Mouse (Mus musculus) neural tube, embryonic 13.5 days (tissue): ENCODE data around the gene Pex6. TPM values are rescaled to one million over a fixed set of nuclear protein-coding genes. Genes with fewer than 3 reads are reported as not detected.
"Not testable (repeated sequence)": the region's sequence is repeated elsewhere in the genome, so short reads cannot be mapped to it uniquely, and the experiment has no call there.

ENCODE experiments used
- ATAC-seq: fragments of 200-750 bp; cut with Nextera tagmentation; 2 replicates; pipeline ENCODE4 v1.8.0; 2017; ENCODE audit warnings: low read depth, mild to moderate bottlenecking, moderate TSS enrichment, moderate library complexity
- H3K27ac ChIP-seq: fragments of 300-500 bp; sonication (generic); replicated peaks from 2 replicates; pipeline ENCODE4 v1.5.1; 2015; ENCODE audit warnings: moderate library complexity, mild to moderate bottlenecking, inconsistent platforms
- H3K27me3 ChIP-seq: fragments of 300-500 bp; sonication (generic); 2 replicates; pipeline ENCODE4 v1.6.1; 2015; ENCODE audit warnings: mild to moderate bottlenecking, inconsistent platforms
- H3K36me3 ChIP-seq: fragments of 300-500 bp; sonication (generic); 2 replicates; pipeline ENCODE4 v1.6.1; 2015; ENCODE audit warnings: mild to moderate bottlenecking, inconsistent platforms
- H3K4me1 ChIP-seq: fragments of 300-500 bp; sonication (generic); replicated peaks from 2 replicates; pipeline ENCODE4 v1.6.1; 2015; ENCODE audit warnings: inconsistent platforms
- H3K4me2 ChIP-seq: fragments of 300-500 bp; sonication (generic); 2 replicates; pipeline ENCODE4 v1.6.1; 2015; ENCODE audit warnings: inconsistent platforms, mild to moderate bottlenecking, moderate library complexity
- H3K4me3 ChIP-seq: fragments of 300-500 bp; sonication (generic); 2 replicates; pipeline ENCODE4 v1.5.1; 2015; ENCODE audit warnings: mild to moderate bottlenecking, inconsistent platforms
- H3K9ac ChIP-seq: fragments of 300-500 bp; sonication (generic); 2 replicates; pipeline ENCODE4 v1.6.1; 2015; ENCODE audit warnings: moderate library complexity, mild to moderate bottlenecking, inconsistent platforms
- H3K9me3 ChIP-seq: fragments of 300-500 bp; sonication (generic); 2 replicates; pipeline ENCODE4 v1.6.1; 2016; ENCODE audit warnings: inconsistent platforms
- WGBS: fragments of 180-500 bp; shearing (Covaris S2); methylation state at CpG from one replicate; pipeline ENCODE4 v1.1.7; 2015; 5-methylcytosine and 5-hydroxymethylcytosine counted together
- polyA plus RNA-seq: library from polyadenylated mRNA; unstranded; fragments of >200 nt; fragmentation: Nextera tagmentation; extraction: Ambion mirVana; gene quantifications from 2 replicates; pipeline ENCODE4 v1.2.1, GENCODE M21; 2015

Gene Pex6
- polyA plus RNA-seq, 1 experiment from 2014 or later: 23.2 TPM

- WGBS: 90% methylated on average over 2 of the region's 2 CpGs
Measured at GRCm38 (mm10) chr17:46747806-46748205, 36.5 kb downstream of the Pex6 start.

DNA sequence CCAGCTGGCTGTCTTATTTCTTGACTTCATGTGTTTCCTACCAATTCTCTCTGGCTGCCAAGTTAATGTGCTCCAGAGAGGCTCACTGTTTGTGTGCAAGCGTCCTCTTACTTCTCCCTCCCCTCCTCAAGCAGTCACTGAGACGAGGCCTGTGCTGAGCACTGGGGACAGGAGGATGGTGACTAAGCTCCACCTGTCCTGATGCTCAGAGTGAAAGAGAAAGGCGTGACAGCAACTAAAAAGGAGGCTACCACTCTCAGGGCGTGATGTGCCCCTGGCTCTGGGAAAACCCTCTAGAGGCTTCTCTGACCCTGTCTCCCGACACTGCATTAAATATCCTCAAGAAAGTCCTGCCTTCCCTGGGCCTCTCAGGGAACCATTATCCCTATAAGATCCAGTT lies 38.0 kb downstream of the Pex6 start:
- H3K36me3 ChIP-seq: peaks cover 30% of the 10 kb centered on the region
- H3K27me3 ChIP-seq: no peaks in the 10 kb centered on the region
- H3K9me3 ChIP-seq: no peaks in the 10 kb centered on the region
- ATAC-seq: no peak
- H3K4me2 ChIP-seq: no peak overlapping the region
- 86% methylated on average over 5 of the region's 5 CpGs for WGBS
- H3K27ac ChIP-seq: no peak overlapping the region
- peaks cover 27% of the 10 kb centered on the region for H3K4me1 ChIP-seq
- no peak overlapping the region for H3K4me3 ChIP-seq
- H3K9ac ChIP-seq: no peak overlapping the region

More at GRCm38 (mm10) chr17:46747806-46748205, 36.5 kb downstream of the Pex6 start:
- no peaks in the 10 kb centered on the region for H3K27me3 ChIP-seq
- no peaks in the 10 kb centered on the region for H3K9me3 ChIP-seq
- H3K4me1 ChIP-seq: peaks cover 26% of the 10 kb centered on the region
- H3K27ac ChIP-seq: no peak overlapping the region
- peaks cover 44% of the 10 kb centered on the region for H3K36me3 ChIP-seq
- no peak overlapping the region for H3K4me3 ChIP-seq
- H3K9ac ChIP-seq: no peak overlapping the region
- no peak overlapping the region for H3K4me2 ChIP-seq
- no peak for ATAC-seq

DNA sequence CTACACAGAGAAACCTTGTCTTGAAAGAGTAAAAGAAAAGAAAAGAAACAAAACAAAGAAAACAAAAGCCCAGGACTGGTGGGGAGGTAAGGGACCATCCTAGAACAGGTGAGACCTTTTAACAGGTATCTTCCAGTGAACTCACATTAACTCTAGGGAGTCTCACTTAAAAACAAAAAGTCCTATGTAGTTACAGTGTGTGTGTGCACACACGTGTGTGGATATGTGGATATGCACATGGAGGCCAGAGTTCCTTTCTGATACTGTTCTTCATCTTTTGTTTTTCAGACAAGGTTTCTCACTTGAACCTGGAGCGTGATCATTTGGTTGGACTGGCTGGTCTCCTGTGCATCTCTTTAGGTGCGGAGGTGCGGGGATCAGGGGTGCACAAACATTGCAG lies 39.3 kb downstream of the Pex6 start:
- peak overlapping the region; percentile 91 for H3K27ac ChIP-seq
- WGBS: 80% methylated on average over 4 of the region's 4 CpGs

DNA sequence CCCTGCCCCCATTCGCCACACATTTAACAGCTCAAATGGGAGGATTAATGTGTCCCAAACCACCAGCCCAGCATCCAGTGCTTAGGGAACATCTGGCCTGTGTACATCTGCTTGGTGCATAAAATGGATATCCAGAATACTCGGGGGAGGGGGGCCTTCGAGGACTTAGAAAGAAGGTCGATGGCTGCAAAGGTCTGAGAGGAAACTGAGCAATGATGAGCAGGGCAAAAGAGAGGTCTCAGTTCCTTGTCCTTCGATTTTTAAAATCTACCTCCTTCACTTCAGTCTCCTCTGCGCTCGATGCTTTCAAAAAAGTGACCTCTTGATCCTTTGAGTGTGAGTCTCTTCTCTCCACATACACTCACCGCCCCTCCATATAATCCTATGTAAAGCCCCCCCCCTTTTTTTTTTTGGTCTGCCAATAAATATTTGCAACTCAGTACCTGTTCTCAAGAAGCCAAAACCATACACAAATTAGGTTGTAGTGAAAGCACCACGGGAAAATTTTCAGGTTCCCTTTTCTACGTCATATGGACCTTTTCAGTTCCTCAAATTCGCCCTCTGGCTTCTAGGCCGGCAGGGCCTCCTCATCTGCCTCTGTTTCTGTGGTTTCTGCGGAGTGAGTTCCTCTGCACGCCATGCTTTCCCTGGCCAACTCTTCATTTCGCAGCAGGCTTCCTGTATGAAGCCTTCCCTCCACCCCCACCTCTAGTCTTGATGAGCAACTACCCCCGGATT lies 40.0 kb downstream of the Pex6 start:
- Histone ChIP-seq H3K4me3 (peak overlapping the region; percentile 76), H3K36me3 (peaks cover 14% of the 10 kb centered on the region), H3K9ac (peak overlapping the region; percentile 85), H3K4me2 (peak overlapping the region; percentile 82), H3K9me3 (no peaks in the 10 kb centered on the region), H3K27me3 (no peaks in the 10 kb centered on the region), H3K27ac (peak overlapping the region; percentile 91), H3K4me1 (peaks cover 27% of the 10 kb centered on the region)
- no peak for ATAC-seq
- 24% methylated on average over 16 of the region's 16 CpGs for WGBS

More for the DNA sequence above, 39.3 kb downstream of the Pex6 start:
- Histone ChIP-seq H3K4me2 (peak overlapping the region; percentile 82), H3K9me3 (no peaks in the 10 kb centered on the region), H3K4me3 (peak overlapping the region; percentile 76), H3K9ac (peak overlapping the region; percentile 85), H3K4me1 (peaks cover 27% of the 10 kb centered on the region), H3K27me3 (no peaks in the 10 kb centered on the region), H3K36me3 (peaks cover 20% of the 10 kb centered on the region)
- no peak for ATAC-seq

DNA sequence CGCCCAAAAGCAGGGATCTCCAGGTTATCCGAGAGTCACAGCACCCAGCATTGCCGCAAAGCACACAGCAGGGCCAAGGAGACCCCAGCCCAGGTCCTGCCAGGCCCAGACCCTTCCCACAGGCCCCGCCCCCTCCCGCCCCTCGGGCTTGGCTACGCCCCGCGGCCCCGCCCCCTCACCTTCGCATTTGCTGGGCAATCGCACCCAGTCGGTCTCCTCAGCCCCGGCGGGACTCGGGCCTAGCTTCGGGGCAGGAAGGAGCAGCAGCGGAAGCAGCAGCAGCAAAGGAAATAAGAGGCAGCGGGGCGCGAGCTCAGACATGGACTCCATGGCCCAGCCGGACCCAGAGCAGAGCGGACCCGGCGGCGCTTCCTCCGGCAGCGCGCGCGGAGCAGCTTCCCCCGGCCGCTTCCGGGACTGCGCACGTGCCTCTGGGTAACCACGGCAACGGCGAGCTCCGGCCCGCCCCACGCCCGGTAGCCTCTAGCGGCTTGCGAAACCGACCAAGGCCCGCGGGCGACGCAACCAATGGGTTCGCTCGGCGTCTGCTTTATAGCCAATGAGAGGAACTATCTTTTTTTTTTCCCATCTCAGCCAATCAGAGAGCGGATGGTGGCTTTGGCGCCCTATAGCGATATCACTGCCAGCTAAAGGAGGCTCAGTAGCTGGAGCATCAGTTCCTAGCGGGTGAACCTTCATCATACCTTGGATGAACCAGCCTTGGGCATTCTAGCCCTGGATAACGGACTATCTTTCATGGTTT lies 40.7 kb downstream of the Pex6 start, which contains the start of gene Cnpy3:
Gene Cnpy3, minus strand, starts transcription at position 421 of the 763 bp plus-strand sequence.
- Histone ChIP-seq H3K9ac (peak within 1 kb of the TSS; percentile 85), H3K4me2 (peak within 1 kb of the TSS; percentile 82), H3K27ac (peak within 1 kb of the TSS; percentile 91), H3K27me3 (no peaks in the 10 kb centered on the region), H3K9me3 (no peaks in the 10 kb centered on the region), H3K4me3 (peak within 1 kb of the TSS; percentile 76), H3K4me1 (peaks cover 27% of the 10 kb centered on the region), H3K36me3 (peaks cover 6% of the 10 kb centered on the region)
- ATAC-seq: peak; percentile 99
- WGBS: under 1% methylated on average over 58 of the region's 58 CpGs

- Histone ChIP-seq H3K9ac (no peak overlapping the region), H3K4me3 (no peak overlapping the region), H3K4me1 (no peaks in the 10 kb centered on the region), H3K4me2 (no peak overlapping the region), H3K27me3 (no peaks in the 10 kb centered on the region), H3K27ac (no peak overlapping the region), H3K9me3 (no peaks in the 10 kb centered on the region), H3K36me3 (no peaks in the 10 kb centered on the region)
- WGBS: 84% methylated on average over 12 of the region's 12 CpGs
- no peak for ATAC-seq
Measured at GRCm38 (mm10) chr17:46758753-46759152, 47.5 kb downstream of the Pex6 start.

DNA sequence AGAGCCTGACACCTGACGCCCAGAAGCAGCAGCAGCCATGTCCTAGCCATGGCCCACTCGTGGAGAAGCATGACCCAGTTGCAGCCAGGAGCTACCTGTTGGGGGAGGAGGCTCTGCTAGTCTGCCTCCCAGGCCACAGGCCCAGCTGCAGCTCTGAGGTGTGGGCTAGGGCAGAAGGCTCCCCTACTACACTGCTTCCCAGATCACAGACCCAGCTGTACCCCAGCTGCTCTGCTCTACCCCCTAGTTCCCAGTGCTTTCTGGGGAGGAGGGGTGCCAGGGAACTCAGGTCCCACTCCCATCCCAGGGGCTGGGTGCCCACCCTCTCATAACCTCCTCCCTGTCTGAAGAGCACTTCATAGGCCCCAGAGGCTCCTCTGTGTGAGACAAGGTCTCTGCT lies 52.3 kb downstream of the Pex6 start, which contains the start of gene Ptcra:
Gene Ptcra, minus strand, starts transcription at position 169 of the 400 bp plus-strand sequence.
- 68% methylated on average over 2 of the region's 2 CpGs for WGBS

DNA sequence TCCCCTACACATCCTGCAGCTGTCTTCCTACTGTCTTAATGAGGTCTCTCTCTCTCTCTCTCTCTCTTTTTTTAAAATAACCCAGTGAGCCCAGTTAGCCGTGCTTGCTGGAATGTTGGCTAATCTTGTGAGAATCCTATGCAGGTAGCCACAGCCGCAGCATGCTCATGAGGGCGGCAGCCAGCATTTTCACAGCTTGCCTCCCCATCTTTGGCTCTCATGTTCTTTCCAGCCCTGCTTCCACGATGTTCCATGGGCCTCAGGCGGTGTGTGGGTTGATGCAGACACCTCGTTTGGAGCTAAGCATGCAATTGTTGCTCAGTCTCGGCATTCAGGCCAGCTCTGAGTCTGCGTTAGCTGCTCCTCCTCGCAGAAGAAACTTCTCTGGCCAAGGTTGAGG lies 53.7 kb downstream of the Pex6 start:
- H3K36me3 ChIP-seq, H3K4me2 ChIP-seq, H3K4me1 ChIP-seq, H3K27me3 ChIP-seq, H3K4me3 ChIP-seq, H3K9me3 ChIP-seq, ATAC-seq, H3K27ac ChIP-seq, H3K9ac ChIP-seq: not testable (repeated sequence)
- 75% methylated on average over 9 of the region's 9 CpGs for WGBS

More for the DNA sequence above, 52.3 kb downstream of the Pex6 start, which contains the start of gene Ptcra:
- no peak within 1 kb of the TSS for H3K4me3 ChIP-seq
- ATAC-seq: no peak
- H3K4me2 ChIP-seq: no peak within 1 kb of the TSS
- no peaks in the 10 kb centered on the region for H3K36me3 ChIP-seq
- H3K27me3 ChIP-seq: no peaks in the 10 kb centered on the region
- no peaks in the 10 kb centered on the region for H3K9me3 ChIP-seq
- no peaks in the 10 kb centered on the region for H3K4me1 ChIP-seq
- no peak within 1 kb of the TSS for H3K27ac ChIP-seq
- H3K9ac ChIP-seq: no peak within 1 kb of the TSS

GRCm38 (mm10) chr17:46767868-46768267 lies 56.6 kb downstream of the Pex6 start:
- no peaks in the 10 kb centered on the region for H3K36me3 ChIP-seq
- H3K4me3 ChIP-seq: no peak overlapping the region
- H3K27ac ChIP-seq: no peak overlapping the region
- no peak overlapping the region for H3K4me2 ChIP-seq
- ATAC-seq: no peak
- no peaks in the 10 kb centered on the region for H3K27me3 ChIP-seq
- peaks cover 8% of the 10 kb centered on the region for H3K4me1 ChIP-seq
- WGBS: 44% methylated on average over 8 of the region's 8 CpGs
- H3K9ac ChIP-seq: no peak overlapping the region
- H3K9me3 ChIP-seq: no peaks in the 10 kb centered on the region

DNA sequence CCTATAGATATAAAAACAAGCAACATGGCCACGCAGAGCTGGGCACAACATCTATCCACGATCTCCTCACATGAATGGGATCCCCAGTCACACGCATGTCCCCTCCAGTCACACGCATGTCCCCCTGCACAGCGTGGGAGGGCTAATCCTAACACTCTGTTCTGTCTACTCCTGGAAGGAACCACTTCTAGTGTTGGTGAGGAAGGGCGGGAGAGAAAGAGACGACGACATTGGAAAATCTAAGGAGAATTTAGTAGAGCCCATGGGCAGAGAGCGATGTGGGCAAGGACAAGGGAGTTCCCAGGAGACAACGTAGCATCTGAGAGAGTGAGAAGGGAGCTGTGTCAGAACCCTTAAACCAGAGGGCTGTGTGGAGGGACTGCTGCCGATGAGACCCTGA lies 59.3 kb downstream of the Pex6 start:
- Histone ChIP-seq H3K27ac (no peak overlapping the region), H3K9ac (no peak overlapping the region), H3K4me2 (no peak overlapping the region), H3K27me3 (no peaks in the 10 kb centered on the region), H3K9me3 (no peaks in the 10 kb centered on the region), H3K36me3 (peaks cover 16% of the 10 kb centered on the region), H3K4me1 (peaks cover 22% of the 10 kb centered on the region), H3K4me3 (no peak overlapping the region)
- WGBS: 91% methylated on average over 11 of the region's 11 CpGs
- no peak for ATAC-seq

DNA sequence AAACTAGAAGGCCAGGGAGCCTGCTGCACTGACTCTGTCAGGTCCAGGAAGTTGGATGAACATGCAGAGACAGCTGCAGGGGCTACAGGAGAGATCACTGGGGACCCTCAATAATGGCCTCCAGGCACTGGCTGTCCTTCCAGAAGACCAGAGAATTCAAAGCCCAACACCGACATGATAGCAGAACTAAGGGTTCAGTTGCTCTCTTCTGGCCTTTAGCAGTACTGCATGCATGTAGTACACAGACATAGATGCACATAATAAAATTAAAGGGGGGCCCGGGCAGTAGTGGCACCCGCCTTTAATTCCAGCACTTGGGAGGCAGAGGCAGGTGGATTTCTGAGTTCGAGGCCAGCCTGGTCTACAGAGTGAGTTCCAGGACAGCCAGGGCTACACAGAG lies 59.8 kb downstream of the Pex6 start:
- no peak overlapping the region for H3K9ac ChIP-seq
- no peak overlapping the region for H3K27ac ChIP-seq
- H3K4me3 ChIP-seq: no peak overlapping the region
- WGBS: 89% methylated on average over 4 of the region's 4 CpGs
- H3K4me2 ChIP-seq: no peak overlapping the region
- H3K27me3 ChIP-seq: no peaks in the 10 kb centered on the region
- ATAC-seq: no peak
- H3K4me1 ChIP-seq: peaks cover 22% of the 10 kb centered on the region
- H3K36me3 ChIP-seq: peaks cover 21% of the 10 kb centered on the region
- H3K9me3 ChIP-seq: no peaks in the 10 kb centered on the region

DNA sequence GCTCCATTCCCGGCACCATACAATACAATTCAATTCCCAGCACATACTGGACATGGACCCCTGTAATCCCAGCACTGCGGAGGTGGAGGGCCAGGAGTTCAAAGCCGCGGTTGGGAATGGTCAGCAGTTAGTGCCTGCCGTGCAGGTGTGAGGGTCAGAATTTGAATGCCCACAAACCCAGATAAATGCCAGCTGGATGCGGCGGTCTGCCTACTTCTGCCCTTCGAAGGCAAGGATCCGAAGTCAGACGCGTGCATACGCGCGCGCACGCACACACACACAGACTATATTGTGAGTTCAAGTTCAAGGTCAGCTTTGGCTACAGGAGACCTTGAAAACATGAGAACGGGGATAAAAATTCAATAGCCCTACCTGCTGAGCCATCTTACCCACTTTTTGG lies 60.4 kb downstream of the Pex6 start:
- 65% methylated on average over 17 of the region's 17 CpGs for WGBS
- ATAC-seq: no peak
- peak overlapping the region; percentile 92 for H3K4me3 ChIP-seq
- no peaks in the 10 kb centered on the region for H3K27me3 ChIP-seq
- peaks cover 27% of the 10 kb centered on the region for H3K36me3 ChIP-seq
- peak overlapping the region; percentile 80 for H3K4me2 ChIP-seq
- H3K9me3 ChIP-seq: no peaks in the 10 kb centered on the region
- peak overlapping the region; percentile 80 for H3K27ac ChIP-seq
- peaks cover 22% of the 10 kb centered on the region for H3K4me1 ChIP-seq
- H3K9ac ChIP-seq: peak overlapping the region; percentile 88
